Mouse (Mus musculus) gastrocnemius, adult 2 months (tissue): ENCODE measurements around the gene Sipa1l1. TPM values are rescaled to one million over a fixed set of nuclear protein-coding genes. Genes with fewer than 3 reads are reported as not detected.
"Not testable (repeated sequence)": the region's sequence is repeated elsewhere in the genome, so short reads cannot be mapped to it uniquely, and the experiment has no call there.

Experiments used
- DNase-seq: peaks from one replicate; pipeline ENCODE4 v3.0.0; 2022
- H3K27ac ChIP-seq: fragments of 200-600 bp; 2 replicates; pipeline ENCODE4 v1.8.1; 2022; ENCODE audit warnings: mild to moderate bottlenecking
- H3K4me3 ChIP-seq: fragments of 200-600 bp; 2 replicates; pipeline ENCODE4 v1.8.1; 2022; ENCODE audit warnings: mild to moderate bottlenecking, moderate library complexity
- CTCF ChIP-seq: fragments of 200-600 bp; IDR thresholded peaks from 2 replicates; pipeline ENCODE4 v1.8.1; 2022; ENCODE audit warnings: antibody characterized with exemption, mild to moderate bottlenecking, moderate library complexity
- intact Hi-C: fragments of 180-260 bp; cut with DNase I; formaldehyde crosslinking; loops from one replicate; pipeline ENCODE4 v1.15.1; 2025
- total RNA-seq, 2 experiments: library from RNA; stranded (reverse); gene quantifications; 2 replicates each; pipeline ENCODE4 v1.2.3; 2021

The Sipa1l1 gene
- total RNA-seq, 2 experiments from 2014 or later: 7.4 to 10.6 TPM

GRCm38 (mm10) chr12:82158516-82158915, 10.6 kb upstream of the Sipa1l1 start:
- intact Hi-C loops: no loop called here
- Histone ChIP-seq H3K27ac (no peak overlapping the region), H3K4me3 (no peak overlapping the region)
- TF ChIP-seq CTCF: no peak
- no peak for DNase-seq

DNA sequence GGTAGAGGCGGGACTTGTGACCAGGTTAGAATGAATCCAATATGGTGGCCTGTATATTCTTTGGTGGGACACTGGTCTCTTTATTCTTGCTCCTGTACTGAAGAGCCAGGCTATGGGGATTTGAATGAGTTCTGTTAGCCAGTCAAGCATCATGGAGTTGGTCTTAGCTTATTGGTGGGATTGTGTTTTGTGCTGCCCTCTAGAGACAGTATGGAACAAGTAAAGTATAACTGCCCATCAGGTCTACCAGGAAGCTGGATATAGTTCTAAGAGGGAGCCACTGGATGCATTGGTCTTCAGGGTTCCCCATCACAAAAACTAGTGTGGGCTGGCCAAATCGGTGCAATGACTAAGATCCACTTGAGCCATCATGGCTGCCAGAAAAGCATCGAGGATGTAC, 9.7 kb upstream of the Sipa1l1 start:
- Histone ChIP-seq H3K27ac (no peak overlapping the region), H3K4me3 (no peak overlapping the region)
- no peak for DNase-seq
- TF ChIP-seq CTCF: peak; percentile 8; the same call in 1 of the 2 replicates
- intact Hi-C loops: no loop called here

DNA sequence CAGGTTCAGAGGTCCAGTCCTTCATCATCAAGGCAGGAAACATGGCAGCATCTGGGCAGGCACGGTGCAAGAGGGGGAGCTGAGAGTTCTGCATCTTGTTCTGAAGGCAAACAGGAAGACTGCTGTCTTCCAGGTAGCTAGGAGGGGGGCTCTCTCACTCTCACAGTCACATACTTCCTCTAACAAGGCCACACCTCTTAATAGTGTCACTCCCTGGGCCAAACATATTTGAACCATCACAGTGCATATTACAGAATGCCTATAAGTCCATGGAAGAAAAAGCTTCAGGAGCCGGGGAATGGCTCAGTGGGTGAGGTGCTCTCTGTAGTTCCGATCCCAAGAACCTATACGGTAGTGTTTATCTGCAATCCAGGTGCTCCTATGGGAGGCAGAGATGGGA, 3.5 kb upstream of the Sipa1l1 start:
- Histone ChIP-seq H3K27ac (no peak overlapping the region), H3K4me3 (no peak overlapping the region)
- DNase-seq: no peak
- TF ChIP-seq CTCF: no peak
- intact Hi-C loops: no loop called here

DNA sequence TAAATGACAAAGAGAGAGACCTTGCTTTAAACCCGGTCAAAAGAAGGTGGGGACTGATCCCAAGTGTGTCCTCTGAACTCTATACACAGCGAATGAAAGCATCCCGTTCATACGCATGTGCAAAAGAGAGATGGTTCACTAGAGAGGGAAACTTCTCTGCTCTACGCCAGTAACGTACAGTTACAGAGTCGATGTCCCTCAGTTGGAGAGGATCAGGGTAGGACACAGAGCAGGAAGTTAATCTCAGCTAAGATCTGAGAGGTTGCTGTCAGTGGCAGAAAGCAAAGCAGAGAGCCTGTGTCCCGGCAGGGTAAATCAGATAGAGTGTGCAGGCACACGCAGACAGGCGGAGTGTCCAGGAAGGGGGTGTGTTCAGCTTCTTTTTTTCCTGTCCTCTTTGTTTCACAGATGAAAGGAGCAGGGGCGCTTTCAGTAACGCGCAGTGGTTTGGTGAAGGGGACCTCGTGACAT, 3.0 kb upstream of the Sipa1l1 start:
- Histone ChIP-seq H3K4me3 (no peak overlapping the region), H3K27ac (no peak overlapping the region)
- no peak for TF ChIP-seq CTCF
- intact Hi-C loops: no loop called here
- DNase-seq: no peak

DNA sequence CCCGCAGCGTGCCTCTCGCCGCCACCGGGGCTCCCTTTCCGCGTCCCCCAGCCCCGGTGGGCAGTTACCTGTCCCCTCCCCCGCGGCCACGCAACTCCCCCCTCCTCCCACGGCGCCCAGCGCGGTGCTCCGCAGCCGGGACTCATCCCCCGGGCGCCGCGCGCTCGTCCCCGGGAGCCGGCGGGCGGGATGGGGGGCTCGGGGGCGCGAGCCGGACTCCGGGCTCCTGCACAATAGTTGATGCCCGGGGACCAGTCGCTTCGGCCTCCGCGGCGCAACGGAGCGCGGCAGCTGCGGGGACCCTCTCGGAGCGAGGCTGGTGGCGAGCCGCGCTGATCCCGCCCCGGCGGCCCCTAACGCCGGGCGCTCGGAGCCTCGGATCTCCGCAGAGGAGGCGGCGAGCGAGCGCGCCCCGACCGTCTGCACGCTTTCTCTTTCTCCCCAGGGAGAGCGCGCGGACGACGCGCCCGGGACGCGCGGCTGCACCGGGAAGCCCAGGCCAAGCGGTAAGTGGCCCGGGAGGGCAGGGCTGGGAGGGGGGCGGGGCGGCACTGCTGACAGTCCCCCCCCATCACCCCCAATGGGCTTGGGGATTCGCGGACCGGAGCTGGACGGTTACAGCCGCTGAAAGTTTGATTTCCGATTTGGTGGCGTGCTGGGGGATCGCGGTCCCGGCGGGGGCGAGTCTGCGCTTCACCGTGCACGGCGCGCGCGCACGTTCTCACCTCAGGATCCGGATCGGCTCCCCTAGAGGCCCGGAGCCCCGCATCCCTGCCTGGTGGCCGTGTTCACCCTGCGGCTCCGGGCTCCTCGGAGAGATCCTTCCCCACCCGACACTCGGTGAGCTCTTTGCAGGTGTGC, 681 bp downstream of the Sipa1l1 start:
- TF ChIP-seq CTCF: no peak; the same call in 1 of the 2 replicates
- intact Hi-C loops: loop anchor here (5.0 kb wide), 1 partner anchor 298 kb away; no protein-coding TSS in a partner anchor
- DNase-seq: peak; percentile 74
- H3K4me3 ChIP-seq: peak overlapping the region; percentile 97
- H3K27ac ChIP-seq: peak overlapping the region; percentile 85

GRCm38 (mm10) chr12:82170461-82171279, 1.6 kb downstream of the Sipa1l1 start:
- peak; percentile 36 for DNase-seq
- intact Hi-C loops: loop anchor here (5.0 kb wide), 1 partner anchor 297 kb away; no protein-coding TSS in a partner anchor
- Histone ChIP-seq H3K27ac (peak overlapping the region; percentile 85), H3K4me3 (peak overlapping the region; percentile 97)
- no peak for TF ChIP-seq CTCF

- intact Hi-C loops: loop anchor here (5.0 kb wide), 1 partner anchor 296 kb away; no protein-coding TSS in a partner anchor
- Histone ChIP-seq H3K27ac (peak overlapping the region; percentile 85; the same call in 1 of the 2 replicates), H3K4me3 (peak overlapping the region; percentile 97)
- peak; percentile 64 for DNase-seq
- peak; percentile 51; the same call in 1 of the 2 replicates for TF ChIP-seq CTCF
Measured at GRCm38 (mm10) chr12:82171591-82171990, 2.5 kb downstream of the Sipa1l1 start.

DNA sequence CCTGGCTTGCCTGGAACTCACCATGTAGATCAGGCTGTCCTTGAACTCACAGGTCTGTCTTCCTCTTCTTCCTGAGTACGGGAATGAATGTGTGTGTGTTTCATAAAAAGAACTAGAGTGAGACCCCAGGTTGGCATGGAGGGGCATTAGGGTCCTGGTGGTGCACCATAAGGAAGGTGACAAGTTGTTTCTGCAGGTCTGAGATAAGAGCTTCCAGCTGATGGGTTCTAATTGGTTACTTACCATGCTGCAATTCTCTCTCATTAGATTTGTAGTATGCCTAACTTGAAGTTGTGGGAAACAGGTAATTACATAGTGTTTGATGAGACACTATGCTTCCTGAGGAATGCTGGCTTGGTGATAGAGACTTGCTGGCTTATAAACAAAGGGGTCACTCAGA, 4.5 kb downstream of the Sipa1l1 start:
- Histone ChIP-seq H3K27ac (no peak overlapping the region), H3K4me3 (no peak overlapping the region)
- TF ChIP-seq CTCF: no peak
- intact Hi-C loops: loop anchor here (5.0 kb wide), 1 partner anchor 294 kb away; no protein-coding TSS in a partner anchor
- DNase-seq: no peak

- Histone ChIP-seq H3K4me3 (no peak overlapping the region), H3K27ac (no peak overlapping the region)
- no peak for DNase-seq
- intact Hi-C loops: no loop called here
- no peak for TF ChIP-seq CTCF
Measured at GRCm38 (mm10) chr12:82175709-82176108, 6.6 kb downstream of the Sipa1l1 start.

DNA sequence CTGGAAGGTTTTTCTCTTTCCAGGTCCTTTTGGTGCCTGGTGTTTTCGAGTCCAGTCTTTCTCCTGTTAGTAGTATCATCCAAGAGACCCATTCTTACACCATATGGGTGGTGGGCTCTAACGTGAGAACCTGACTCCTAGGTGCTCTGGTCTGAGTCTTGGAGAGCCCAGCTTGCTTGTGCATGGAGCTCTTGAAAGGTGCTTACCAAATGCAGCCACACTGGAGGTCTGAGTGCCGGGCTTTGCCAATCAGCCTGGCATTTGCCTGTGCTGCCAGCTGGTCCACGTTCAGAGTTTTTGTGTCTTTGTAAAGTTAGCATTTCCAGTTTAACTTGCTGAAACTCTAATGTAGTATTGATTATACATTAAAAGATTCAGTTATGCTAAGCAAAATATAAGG, 9.5 kb downstream of the Sipa1l1 start:
- no peak for TF ChIP-seq CTCF
- intact Hi-C loops: no loop called here
- H3K4me3 ChIP-seq: no peak overlapping the region
- no peak for DNase-seq
- no peak overlapping the region for H3K27ac ChIP-seq

DNA sequence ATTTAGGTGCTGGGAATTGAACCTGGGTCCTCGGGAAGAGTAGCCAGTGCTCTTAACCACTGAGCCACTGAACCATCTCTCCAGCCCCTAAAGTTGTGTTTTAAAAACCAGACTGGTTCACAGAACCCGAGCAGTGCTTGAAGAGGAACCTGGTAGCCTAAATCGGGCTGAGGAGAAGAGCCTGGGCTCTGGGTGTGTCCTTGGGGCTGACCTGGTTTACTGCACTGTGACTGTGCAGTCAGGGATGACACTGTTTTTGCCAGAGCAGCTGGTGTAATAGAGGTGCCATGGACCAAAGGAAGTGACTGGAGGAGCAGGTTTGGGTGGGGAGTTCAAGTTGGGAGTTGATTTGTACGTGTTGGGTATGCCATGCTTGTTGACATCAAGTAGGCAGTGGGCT, 10.5 kb downstream of the Sipa1l1 start:
- no peak for TF ChIP-seq CTCF
- no peak overlapping the region for H3K4me3 ChIP-seq
- no peak overlapping the region for H3K27ac ChIP-seq
- intact Hi-C loops: no loop called here
- no peak for DNase-seq

DNA sequence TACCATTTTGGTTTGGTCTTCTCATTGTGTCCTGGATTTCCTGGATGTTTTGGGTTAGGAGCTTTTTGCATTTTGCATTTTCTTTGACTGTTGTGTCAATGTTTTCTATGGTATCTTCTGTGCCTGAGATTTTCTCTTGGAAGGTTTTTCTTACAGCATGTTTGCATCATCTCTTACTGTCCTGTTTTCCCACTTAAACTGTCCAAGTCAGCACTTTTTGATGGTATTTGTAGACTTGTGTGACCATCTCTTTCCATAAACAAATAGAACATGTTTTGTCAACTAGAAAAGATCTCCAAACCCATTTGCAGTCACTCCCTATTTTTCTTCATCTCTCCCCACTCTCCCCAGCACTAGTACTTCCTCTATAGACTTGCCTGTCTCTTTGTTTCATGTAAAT, 17.0 kb downstream of the Sipa1l1 start:
- DNase-seq, H3K27ac ChIP-seq, H3K4me3 ChIP-seq, intact Hi-C loops: not testable (repeated sequence)

GRCm38 (mm10) chr12:82186740-82187139, 17.6 kb downstream of the Sipa1l1 start:
- intact Hi-C loops: no loop called here
- DNase-seq: no peak
- Histone ChIP-seq H3K27ac (no peak overlapping the region; the same call in 1 of the 2 replicates), H3K4me3 (no peak overlapping the region)
- no peak for TF ChIP-seq CTCF
